Mouse (Mus musculus): ENCODE data around the gene Btg1.

Btg1 gene

GRCm38 (mm10) chr10:96663739-96664430, 47.1 kb downstream of the Btg1 start:
- no peak for DNase-seq (ENCODE audit: low spot score in 2 of 2)

Measured in left cerebral cortex, adult 9 months (tissue).